Mouse (Mus musculus) lung, adult 2 months (tissue): Measurements from ENCODE around the gene Kif19a. TPM values are rescaled to one million over a fixed set of nuclear protein-coding genes. Genes with fewer than 3 reads are reported as not detected.

Experiments used
- DNase-seq: peaks from one replicate; pipeline ENCODE4 v3.0.0; 2022
- H3K4me1 ChIP-seq: fragments of 200-500 bp; 2 replicates; pipeline ENCODE4 v1.6.1; 2011; ENCODE audit warnings: low read length; ENCODE audit not compliant: control insufficient read depth, insufficient read depth
- H3K4me3 ChIP-seq: fragments of 200-500 bp; replicated peaks from 2 replicates; pipeline ENCODE3; 2011; ENCODE audit warnings: low read depth, mild to moderate bottlenecking, control low read depth, low read length; ENCODE audit errors: extremely low read depth
- CTCF ChIP-seq: fragments of 200-500 bp; IDR thresholded peaks from 2 replicates; pipeline ENCODE4 v1.5.1; 2011; ENCODE audit warnings: mild to moderate bottlenecking, low read length, control low read depth; ENCODE audit not compliant: insufficient read depth
- POLR2A ChIP-seq: fragments of 200-500 bp; IDR thresholded peaks from 2 replicates; pipeline ENCODE4 v1.6.1; 2011; ENCODE audit warnings: low read depth, mild to moderate bottlenecking, control low read depth, low read length, borderline replicate concordance; ENCODE audit errors: extremely low read depth
- WGBS: fragments of 180-500 bp; shearing (Covaris S2); methylation state at CpG from one replicate; pipeline ENCODE4 v1.1.7; 2018; 5-methylcytosine and 5-hydroxymethylcytosine counted together
- polyA plus RNA-seq: library from polyadenylated mRNA; depleted of rRNA; stranded (reverse); fragments of >200 nt; gene quantifications from 2 replicates; pipeline ENCODE4 v1.2.3, GENCODE M21; 2012

Gene Kif19a
- polyA plus RNA-seq, 1 experiment, result 8.9 TPM

DNA sequence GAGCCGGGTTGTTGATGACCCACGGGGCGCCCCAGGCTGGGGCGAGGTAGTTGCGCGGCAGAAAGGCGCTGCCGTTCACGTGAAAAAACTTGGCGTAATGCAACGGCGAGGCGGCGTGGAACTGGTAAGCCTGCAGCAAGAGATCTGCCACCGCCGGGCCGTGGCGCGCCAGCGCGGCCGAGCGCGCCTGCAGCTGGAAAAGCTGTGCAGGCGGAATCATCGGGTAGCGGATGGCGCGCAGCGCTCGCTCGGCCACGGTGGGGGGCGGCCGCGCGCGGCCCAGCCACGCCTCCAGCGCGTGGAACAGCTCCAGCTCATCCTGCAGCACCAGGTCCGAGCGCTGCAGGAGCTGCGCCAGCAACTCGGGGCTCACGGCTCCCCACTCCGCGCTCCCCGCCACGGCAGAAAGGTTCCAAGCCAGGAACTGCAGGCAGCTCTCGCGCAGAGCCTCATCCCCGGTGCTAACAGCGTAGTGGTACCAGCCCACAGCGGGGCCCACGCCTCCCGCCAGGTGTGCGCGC is 26.8 kb downstream of the Kif19a start:
- no peak for TF ChIP-seq CTCF
- no peak for TF ChIP-seq POLR2A
- WGBS, result under 1% methylated on average over 51 of the region's 59 CpGs
- no peak for DNase-seq
- Histone ChIP-seq H3K4me1 (0 out of 2 replicates have a peak, but pooled peaks cover 3% of the 10 kb centered on the region), H3K4me3 (no peak overlapping the region)

GRCm38 (mm10) chr11:114792931-114793494 is 27.8 kb downstream of the Kif19a start:
- TF ChIP-seq CTCF (no peak), POLR2A (no peak)
- Histone ChIP-seq H3K4me3 (no peak overlapping the region), H3K4me1 (0 out of 2 replicates have a peak, but pooled peaks cover 3% of the 10 kb centered on the region)
- DNase-seq, result no peak
- 49% methylated on average over 5 of the region's 5 CpGs for WGBS

GRCm38 (mm10) chr11:114793868-114794545 is 28.8 kb downstream of the Kif19a start:
- WGBS, result 56% methylated on average over 19 of the region's 19 CpGs
- Histone ChIP-seq H3K4me3 (no peak overlapping the region), H3K4me1 (0 out of 2 replicates have a peak, but pooled peaks cover 3% of the 10 kb centered on the region)
- DNase-seq, result no peak
- TF ChIP-seq POLR2A (no peak), CTCF (no peak)

DNA sequence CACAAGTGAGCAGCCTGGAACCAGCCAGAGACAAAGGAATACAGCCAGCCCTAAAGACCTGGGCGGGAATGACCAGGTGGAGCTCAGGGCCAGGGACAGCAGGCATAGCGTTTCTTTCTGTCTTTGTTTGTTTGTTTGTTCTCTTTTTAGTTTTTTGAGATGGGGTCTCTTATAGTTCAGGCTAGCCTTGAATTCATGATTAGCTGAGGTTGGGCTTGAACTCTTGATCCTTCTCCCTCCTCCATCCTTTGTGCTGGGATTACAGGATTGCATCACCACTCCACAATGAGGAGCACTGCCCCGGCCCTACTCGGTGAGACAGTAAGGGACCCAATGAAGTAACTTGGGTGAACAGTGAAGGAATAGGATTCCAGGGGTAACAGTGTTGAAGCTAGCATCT is 29.5 kb downstream of the Kif19a start:
- no peak for TF ChIP-seq POLR2A
- no peak for TF ChIP-seq CTCF
- WGBS, result 58% methylated on average over 4 of the region's 4 CpGs

DNA sequence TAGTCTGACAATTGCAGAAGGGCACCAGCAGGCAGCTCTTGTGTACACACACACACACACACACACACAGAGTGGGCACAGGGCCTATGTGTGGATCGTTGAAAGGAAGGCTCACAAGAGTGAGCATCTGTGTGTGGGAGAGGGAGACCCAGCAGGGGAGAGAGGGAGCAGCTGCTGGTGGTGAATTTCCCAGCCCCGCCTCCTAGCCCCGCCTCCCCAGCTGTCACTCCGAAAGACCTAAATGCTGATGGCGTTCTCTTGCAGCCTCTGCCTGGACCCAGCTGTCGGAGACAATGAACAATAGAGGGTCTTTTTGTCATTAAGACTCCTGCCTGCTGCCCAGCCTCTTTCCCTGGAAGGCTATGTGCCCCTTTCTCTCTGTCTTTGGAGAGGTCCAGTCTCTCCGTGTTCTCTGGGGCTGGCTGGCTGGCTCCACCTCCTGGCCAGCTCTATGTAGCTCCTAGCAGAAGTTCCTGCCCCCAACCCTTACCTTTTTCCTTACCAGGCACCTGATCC is 30.1 kb downstream of the Kif19a start:
- 5% methylated on average over 7 of the region's 7 CpGs for WGBS
- DNase-seq, result peak; percentile 26

More for the DNA sequence above, 29.5 kb downstream of the Kif19a start:
- Histone ChIP-seq H3K4me1 (no peaks in the 10 kb centered on the region), H3K4me3 (no peak overlapping the region)
- no peak for DNase-seq

DNA sequence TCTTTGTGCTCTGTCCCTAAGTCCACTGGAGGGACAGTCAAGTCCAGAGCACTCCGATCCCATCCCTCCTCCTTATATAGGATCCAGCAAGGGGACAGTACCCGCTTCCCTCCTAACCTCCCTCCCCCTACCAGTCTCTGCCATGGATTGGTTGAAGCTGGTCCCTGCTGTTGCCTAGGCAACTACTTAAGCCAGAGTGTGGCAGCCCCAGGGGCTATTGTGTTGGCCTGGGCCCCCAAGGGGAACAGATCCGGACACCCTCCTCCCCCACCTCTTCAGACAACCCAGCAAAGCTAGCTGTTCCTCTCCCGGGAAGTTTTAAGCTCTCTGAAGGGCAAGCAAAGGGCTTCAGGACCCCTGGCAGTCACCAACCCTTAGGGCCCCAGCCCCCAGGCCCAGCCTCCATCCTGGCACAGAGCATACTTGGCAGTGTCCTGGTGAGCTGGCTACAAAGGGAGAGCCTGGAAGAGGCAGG is 30.7 kb downstream of the Kif19a start, which contains the start of gene Btbd17:
Gene Btbd17 (minus strand): TSS at position 98 of the 475 bp plus-strand sequence.
- 15% methylated on average over 4 of the region's 4 CpGs for WGBS
- no peak within 1 kb of the TSS for H3K4me3 ChIP-seq
- H3K4me1 ChIP-seq, result no peaks in the 10 kb centered on the region
- DNase-seq, result no peak
- TF ChIP-seq POLR2A (no peak), CTCF (no peak)

More for the DNA sequence above, 30.1 kb downstream of the Kif19a start:
- Histone ChIP-seq H3K4me1 (no peaks in the 10 kb centered on the region), H3K4me3 (no peak overlapping the region)
- TF ChIP-seq POLR2A (no peak), CTCF (no peak)

DNA sequence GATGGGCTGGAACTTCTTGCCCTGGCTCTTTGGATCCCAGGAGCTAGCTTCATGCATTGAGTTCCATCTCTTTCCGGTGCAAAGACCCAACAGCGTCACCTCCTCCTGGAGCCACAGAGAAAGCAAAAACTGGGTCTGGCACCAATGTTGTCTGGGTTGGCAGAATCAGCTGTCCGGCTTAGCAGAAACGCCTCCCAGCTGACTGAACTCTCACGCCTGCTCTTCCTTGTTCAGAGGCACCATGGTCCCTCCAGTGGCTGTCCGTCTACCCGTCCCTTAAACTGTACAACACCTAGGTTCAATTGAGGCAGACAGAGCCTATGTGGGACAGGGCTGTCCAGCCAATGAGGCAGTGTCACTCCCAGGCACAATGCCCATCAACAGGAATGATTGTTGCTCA is 32.0 kb downstream of the Kif19a start:
- no peak for TF ChIP-seq CTCF
- TF ChIP-seq POLR2A, result no peak
- 83% methylated on average over 7 of the region's 7 CpGs for WGBS
- Histone ChIP-seq H3K4me3 (no peak overlapping the region), H3K4me1 (no peaks in the 10 kb centered on the region)
- DNase-seq, result no peak

DNA sequence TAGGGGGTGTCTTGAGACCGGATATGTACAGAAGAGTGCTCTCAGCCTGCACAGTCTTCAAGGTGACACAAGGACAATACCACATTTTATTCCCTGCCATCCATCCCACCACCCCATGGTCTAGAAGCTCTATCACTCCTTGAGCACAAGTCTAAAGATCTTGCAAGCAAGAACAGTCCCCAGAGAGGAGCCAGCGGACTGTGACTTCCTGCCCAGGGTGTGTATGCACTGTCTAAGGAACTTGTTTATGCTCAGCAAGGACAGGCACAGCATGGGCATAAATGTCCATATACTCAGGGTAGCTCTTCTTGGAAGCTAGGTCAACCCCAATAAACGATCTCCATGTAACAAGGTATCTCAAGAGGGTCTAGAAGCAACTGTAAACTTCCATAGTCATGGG is 32.8 kb downstream of the Kif19a start:
- TF ChIP-seq CTCF (no peak), POLR2A (no peak)
- WGBS, result 76% methylated on average over 3 of the region's 3 CpGs
- Histone ChIP-seq H3K4me1 (no peaks in the 10 kb centered on the region), H3K4me3 (no peak overlapping the region)
- DNase-seq, result no peak

- Histone ChIP-seq H3K4me3 (no peak within 1 kb of the TSS), H3K4me1 (no peaks in the 10 kb centered on the region)
- 94% methylated on average over 3 of the region's 3 CpGs for WGBS
- TF ChIP-seq CTCF (no peak), POLR2A (no peak)
- DNase-seq, result no peak
These were observed 33.4 kb downstream of the Kif19a start, which contains the start of gene Gpr142 for GRCm38 (mm10) chr11:114798624-114799023. Gene Gpr142 (plus strand): TSS chr11:114798924.

GRCm38 (mm10) chr11:114801906-114802305 is 36.7 kb downstream of the Kif19a start:
- 91% methylated on average over 1 of the region's 1 CpGs for WGBS
- no peak for DNase-seq
- TF ChIP-seq CTCF, result no peak
- TF ChIP-seq POLR2A, result no peak

More at GRCm38 (mm10) chr11:114801906-114802305, 36.7 kb downstream of the Kif19a start:
- Histone ChIP-seq H3K4me1 (no peaks in the 10 kb centered on the region), H3K4me3 (no peak overlapping the region)
